Mouse (Mus musculus): ENCODE results near the gene Pfkfb3.

DNA sequence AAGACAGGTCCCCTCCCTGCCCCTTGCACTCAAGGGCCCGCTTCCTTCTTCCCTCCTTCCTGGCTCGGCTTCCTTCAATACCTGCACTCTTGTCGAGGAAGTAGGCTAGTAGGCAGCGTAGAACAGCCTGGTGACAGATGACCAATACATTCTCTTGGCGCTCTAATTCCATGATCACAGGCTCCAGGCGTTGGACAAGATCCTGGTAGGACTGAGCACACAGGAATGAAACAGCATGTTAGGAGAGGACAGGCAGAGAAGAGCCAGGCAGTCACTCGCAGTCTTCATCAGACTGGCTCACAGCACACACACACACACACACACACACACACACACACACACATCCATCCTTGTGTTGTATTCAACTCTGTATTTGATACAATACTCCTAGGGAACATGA is 71.5 kb downstream of the Pfkfb3 start:
- TF ChIP-seq MAFK (IDR thresholded peaks at IDR 0.05; ENCODE audit: insufficient read depth, low read depth, low read length) (no peak), CHD2 (IDR thresholded peaks at IDR 0.05; ENCODE audit: low read depth, low read length) (no peak), ZC3H11A (IDR thresholded peaks at IDR 0.05; ENCODE audit: borderline replicate concordance, low read depth, low read length) (no peak), ZNF384 (IDR thresholded peaks at IDR 0.05; ENCODE audit: low read depth, low read length) (no peak), HCFC1 (IDR thresholded peaks at IDR 0.05; ENCODE audit: borderline replicate concordance, insufficient read depth, low read length) (no peak)
